Mouse (Mus musculus) right cerebral cortex, adult 18-20 months (tissue): Measurements from ENCODE around the gene Tspan14.

Source experiments
- DNase-seq: peaks from one replicate; pipeline ENCODE4 v3.0.0; 2022; ENCODE audit warnings: mixed read lengths

Gene Tspan14

DNA sequence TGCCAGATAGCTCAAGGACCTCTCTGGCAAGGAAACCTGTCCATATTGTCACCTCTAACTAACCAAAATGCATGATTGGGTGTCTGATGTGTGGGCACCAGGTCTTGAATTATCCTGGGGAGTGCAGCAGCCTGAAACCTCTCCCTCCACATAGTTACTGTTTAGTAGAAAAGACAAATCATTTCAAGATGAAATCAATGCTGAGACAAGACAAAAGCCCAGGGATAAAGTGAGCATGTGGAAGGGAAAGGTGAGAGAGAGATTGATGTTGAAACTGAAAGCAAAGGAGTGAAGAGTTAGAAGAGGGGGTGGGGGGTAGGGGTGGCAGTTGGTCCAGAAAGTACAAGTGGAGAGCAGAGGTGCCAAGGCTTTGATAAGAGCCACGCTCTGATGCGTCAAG, 1.4 kb upstream of the Tspan14 start:
- no peak for DNase-seq

DNA sequence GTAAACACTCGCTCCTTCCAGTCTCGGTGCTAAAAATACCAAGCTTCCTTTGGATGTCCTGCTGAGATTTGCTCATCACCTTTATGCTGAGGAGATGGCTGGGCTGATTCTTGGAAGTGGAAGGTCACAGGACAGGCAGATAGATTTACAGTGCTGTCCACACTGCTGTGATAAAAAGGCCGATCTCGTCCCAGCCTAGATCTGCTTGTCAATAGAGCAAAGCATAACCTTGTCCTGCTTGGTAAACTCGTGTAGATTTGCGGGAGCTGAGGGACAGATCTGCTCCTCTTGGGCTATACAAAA, 942 bp upstream of the Tspan14 start:
- no peak for DNase-seq

- peak; percentile 97 for DNase-seq
These were observed 423 bp upstream of the Tspan14 start for GRCm38 (mm10) chr14:40966862-40967597.

DNA sequence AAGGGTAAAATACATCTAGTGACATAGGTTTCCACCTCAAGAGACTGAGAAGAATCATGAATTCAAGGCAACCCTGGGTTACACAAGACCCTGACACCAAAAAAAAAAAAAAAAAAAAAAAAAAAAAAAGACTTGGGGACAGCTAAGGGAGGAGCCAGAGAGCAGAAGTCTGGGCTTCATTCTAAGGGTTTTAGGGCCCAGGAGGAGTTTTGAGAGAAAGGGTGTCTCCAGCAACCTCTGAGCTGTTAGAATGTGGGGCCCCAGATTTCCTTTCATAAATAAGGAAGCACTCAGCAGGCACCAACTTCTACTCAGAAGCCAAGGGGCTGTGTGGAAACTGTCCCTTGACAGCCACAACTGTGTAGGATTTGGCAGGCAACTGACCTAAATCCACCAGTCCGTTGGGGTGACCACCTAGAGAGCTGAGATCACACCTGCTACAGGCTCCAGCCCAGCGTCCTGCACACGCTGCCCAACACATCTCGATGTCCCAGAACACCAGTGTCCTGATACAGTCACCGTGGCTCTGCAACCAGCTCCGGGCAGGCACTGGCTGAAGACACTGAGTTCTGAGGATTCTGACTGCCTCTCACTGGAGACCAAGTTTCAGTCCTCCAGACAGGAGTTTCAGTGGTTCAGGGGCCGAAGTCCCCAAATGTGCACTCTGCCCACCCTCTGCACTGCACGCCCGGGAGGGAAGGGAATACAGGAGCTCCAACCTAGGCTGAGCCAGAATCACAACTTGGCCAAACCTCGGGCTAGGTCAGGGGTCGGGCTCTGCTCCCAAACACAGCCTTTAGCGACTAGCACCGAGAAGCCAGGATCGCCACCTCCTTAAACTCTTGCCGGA, 875 bp downstream of the Tspan14 start:
- no peak for DNase-seq

DNA sequence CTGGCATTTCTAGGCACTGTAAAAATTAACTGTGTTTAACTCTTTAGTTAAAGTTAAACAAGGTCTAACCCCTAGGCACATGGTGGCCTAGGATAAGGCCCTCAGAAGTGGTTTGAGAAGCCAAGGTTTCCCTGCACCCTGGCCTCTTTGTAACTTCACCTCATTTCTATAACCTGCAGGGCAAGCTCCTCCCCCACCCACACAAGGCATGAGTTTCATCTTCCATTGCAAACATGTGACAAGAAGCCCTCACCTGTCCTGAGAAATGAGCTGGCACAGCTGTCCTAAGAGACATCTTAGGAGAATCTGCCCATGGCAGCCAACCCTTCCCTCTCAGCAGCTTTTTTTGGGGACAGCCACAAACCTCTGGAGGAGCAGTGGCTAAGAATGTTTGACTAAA, 1.7 kb downstream of the Tspan14 start:
- no peak for DNase-seq

DNA sequence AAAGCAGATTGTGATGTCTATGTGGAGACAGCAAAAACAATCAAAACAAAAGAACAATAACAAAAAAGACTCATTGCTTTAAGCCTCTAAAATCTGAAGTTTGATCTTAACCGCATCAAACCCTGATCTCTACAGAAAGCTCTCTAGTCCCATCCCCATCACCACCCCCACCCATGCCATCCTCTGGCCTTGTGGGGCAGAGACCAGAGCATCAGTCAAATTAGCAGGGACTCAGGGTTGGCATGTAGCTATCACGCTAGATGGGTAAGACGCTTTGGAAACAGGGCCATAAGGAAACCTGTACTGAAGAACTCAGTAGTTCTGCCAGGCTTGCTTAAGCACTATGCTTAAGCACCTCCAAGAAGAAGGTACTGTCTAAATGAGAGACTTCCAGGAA, 2.4 kb downstream of the Tspan14 start:
- no peak for DNase-seq

DNA sequence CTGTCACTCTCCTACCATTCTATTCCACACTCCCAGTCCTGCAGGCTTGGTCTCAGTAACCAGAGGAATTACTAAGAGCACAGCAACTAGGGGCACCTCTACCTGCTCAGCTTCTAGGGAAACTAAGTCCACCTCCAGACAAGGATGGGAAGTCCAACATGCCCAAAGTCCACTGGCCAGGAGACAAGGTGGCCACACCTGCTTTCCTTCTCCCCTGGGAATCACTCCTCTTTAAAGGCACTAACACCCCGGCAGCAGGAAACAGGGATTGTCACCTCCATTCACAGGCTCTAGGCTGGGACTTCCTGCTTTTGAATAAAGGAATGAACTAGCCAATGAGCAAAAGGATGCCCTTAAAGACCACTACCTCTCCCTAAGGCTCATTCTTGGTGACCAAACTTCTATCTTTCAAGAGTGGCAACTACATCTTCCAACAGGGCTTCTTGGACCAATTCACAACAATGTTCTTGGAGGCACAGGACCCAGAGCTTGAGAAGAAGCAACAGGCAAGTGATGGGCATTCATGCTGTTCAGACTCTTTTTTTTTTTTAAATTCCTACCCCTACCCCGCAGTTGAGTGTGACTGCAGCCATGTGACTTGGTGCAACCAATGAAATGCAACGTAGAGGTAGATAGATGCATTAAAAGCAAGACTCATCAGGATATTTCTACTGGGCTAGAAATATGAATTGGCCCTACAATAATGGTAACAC, 3.0 kb downstream of the Tspan14 start:
- DNase-seq: no peak

- no peak for DNase-seq
These were observed 4.0 kb downstream of the Tspan14 start for GRCm38 (mm10) chr14:40962365-40963290.

- DNase-seq: no peak
These were observed 6.4 kb downstream of the Tspan14 start for GRCm38 (mm10) chr14:40960237-40960636.

GRCm38 (mm10) chr14:40959586-40959985, 7.0 kb downstream of the Tspan14 start:
- no peak for DNase-seq

DNA sequence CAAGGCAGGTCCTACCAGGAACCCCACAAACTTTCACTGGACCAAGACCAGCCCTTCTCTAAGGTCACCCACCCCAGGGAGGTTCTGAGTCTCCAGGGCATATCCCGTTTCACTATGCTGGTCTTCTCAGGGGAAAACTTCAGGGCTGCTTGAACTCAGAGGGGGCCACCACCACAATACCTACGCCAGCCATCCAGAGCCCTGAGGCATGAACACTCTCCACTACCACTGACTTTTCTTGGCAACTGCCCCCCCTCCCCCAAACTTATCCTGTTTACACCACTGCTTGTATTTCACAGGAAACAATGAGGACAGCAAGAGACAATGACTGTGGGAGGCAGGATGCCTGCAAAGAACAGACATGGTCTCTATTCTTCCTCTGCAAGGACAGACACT, 7.6 kb downstream of the Tspan14 start:
- DNase-seq: no peak

- DNase-seq: peak; percentile 83
These were observed 8.3 kb downstream of the Tspan14 start for GRCm38 (mm10) chr14:40958083-40958985.

- DNase-seq: no peak
These were observed 9.0 kb downstream of the Tspan14 start for GRCm38 (mm10) chr14:40957607-40958006.

DNA sequence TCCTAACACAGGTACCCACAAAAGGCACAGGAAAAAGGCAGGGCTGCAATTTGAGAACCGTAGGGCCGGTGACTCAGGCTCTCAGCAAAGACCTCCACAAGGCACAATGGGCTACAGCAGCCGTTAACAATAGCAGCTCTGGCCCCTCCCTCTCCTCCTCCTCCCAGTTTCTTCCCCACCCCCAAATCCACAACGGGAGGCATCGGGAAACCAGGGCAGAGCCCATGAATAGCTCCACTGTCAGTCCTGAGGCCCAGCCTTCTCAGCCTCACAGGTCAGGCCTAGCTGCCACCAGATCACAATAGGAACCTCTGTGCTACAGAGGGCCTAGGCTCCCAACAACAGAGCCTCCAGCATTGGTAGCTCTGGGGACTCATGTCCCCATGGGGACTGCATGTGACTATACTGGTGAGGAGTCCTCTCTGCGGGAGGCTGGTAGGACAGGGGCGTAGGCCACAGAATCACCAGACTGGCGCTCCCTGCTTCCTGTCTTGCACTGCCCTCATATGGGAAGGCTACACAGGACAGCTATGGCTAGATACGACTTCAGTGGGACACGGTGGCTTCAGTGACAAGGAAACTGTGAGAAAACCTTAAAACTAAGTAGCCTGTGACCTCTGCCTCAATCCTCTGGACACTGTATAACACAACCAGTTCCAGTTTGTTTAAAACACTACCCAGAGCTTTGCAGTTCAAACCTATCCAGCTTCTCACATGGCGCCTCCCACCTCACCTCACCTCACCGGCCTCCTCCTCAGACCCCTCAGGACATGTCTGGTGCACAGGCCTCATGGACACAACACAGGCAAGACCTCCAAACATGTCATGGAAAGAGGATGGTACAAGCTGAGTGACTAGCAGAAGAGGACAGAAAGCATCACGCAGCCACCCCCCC, 10.1 kb downstream of the Tspan14 start:
- DNase-seq: peak; percentile 82

GRCm38 (mm10) chr14:40955596-40956251, 10.9 kb downstream of the Tspan14 start:
- DNase-seq: peak; percentile 86

- no peak for DNase-seq
These were observed 11.5 kb downstream of the Tspan14 start for GRCm38 (mm10) chr14:40955146-40955545.

- no peak for DNase-seq
These were observed 13.2 kb downstream of the Tspan14 start for GRCm38 (mm10) chr14:40953381-40953780.

DNA sequence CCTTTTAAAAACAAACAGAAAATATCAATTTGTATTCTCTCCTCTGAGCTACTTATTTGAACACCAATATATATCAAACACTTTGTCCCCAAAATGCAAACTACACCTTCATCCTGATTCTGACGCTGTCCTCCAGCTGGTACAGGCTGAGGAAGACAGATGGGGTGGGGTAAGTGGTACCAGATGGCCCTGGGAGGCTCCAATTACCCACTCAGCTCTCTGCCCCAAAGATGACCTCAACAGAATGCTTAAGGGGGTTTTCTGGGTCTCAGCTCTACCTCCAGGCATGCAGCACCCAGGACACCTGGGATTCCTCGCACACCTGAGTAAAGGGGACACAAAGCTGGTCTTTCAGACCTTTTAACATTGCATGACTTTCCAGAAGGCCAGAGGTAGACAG, 13.9 kb downstream of the Tspan14 start:
- DNase-seq: no peak

- DNase-seq: no peak
These were observed 14.3 kb downstream of the Tspan14 start for GRCm38 (mm10) chr14:40952301-40952700.
